Mouse (Mus musculus) CH12.LX (cell line): ENCODE results near the gene Gm20708.

Experiments
- CHD1 ChIP-seq: IDR thresholded peaks from 2 replicates; pipeline ENCODE4 v1.6.1; 2012; ENCODE audit warnings: low read depth, low read length, improper control_type of control experiment, inconsistent platforms
- CTCF ChIP-seq, 2 experiments: IDR thresholded peaks in 1 of 2; conservative IDR thresholded peaks in 1 of 2; 2 replicates each; pipeline ENCODE4 v1.5.1; 2011 to 2012; ENCODE audit warnings: low read depth in 2 of 2, low read length in 2 of 2, improper control_type of control experiment in 1 of 2, inconsistent platforms in 1 of 2, mild to moderate bottlenecking in 1 of 2, moderate library complexity in 1 of 2
- E2F4 ChIP-seq: IDR thresholded peaks from 2 replicates; pipeline ENCODE4 v1.6.1; 2011; ENCODE audit warnings: low read depth, low read length, improper control_type of control experiment; ENCODE audit not compliant: insufficient replicate concordance
- ELF1 ChIP-seq: IDR thresholded peaks from 2 replicates; pipeline ENCODE4 v1.6.1; 2014; ENCODE audit warnings: low read depth, mild to moderate bottlenecking, inconsistent platforms, low read length, improper control_type of control experiment
- ETS1 ChIP-seq: conservative IDR thresholded peaks from 2 replicates; pipeline ENCODE4 v1.6.1; 2012; ENCODE audit warnings: low read depth, mild to moderate bottlenecking, inconsistent platforms, low read length, improper control_type of control experiment, moderate library complexity
- IRF4 ChIP-seq: IDR thresholded peaks from 2 replicates; pipeline ENCODE4 v1.6.1; 2014; ENCODE audit warnings: low read depth, mild to moderate bottlenecking, inconsistent platforms, low read length, improper control_type of control experiment
- MEF2A ChIP-seq: IDR thresholded peaks from 2 replicates; pipeline ENCODE4 v1.6.1; 2014; ENCODE audit warnings: low read depth, mild to moderate bottlenecking, inconsistent platforms, low read length, improper control_type of control experiment, borderline replicate concordance
- MXI1 ChIP-seq: IDR thresholded peaks from 2 replicates; pipeline ENCODE4 v1.6.1; 2011; ENCODE audit warnings: mild to moderate bottlenecking, low read depth, low read length, improper control_type of control experiment
- NELFE ChIP-seq: IDR thresholded peaks from 2 replicates; pipeline ENCODE4 v1.6.1; 2011; ENCODE audit warnings: low read depth, low read length, improper control_type of control experiment
- POLR2A ChIP-seq: IDR thresholded peaks from 2 replicates; pipeline ENCODE4 v1.6.1; 2011; ENCODE audit warnings: low read depth, mild to moderate bottlenecking, improper control_type of control experiment, low read length
- ZKSCAN1 ChIP-seq: IDR thresholded peaks from 2 replicates; pipeline ENCODE4 v1.6.1; 2012; ENCODE audit warnings: low read depth, inconsistent platforms, low read length, improper control_type of control experiment, borderline replicate concordance

- TF ChIP-seq ZKSCAN1, result no peak
- no peak for TF ChIP-seq ETS1
- TF ChIP-seq ELF1, result no peak
- TF ChIP-seq CTCF (conservative IDR thresholded peaks at IDR 0.05 in 1 of 2, IDR thresholded peaks at IDR 0.05 in 1 of 2; ENCODE audit: low read depth in 2 of 2, low read length in 2 of 2), result no peak
- TF ChIP-seq CHD1, result no peak
- no peak for TF ChIP-seq POLR2A
- TF ChIP-seq MXI1, result no peak
- TF ChIP-seq IRF4, result no peak
- TF ChIP-seq NELFE, result no peak
- no peak for TF ChIP-seq MEF2A
- no peak for TF ChIP-seq E2F4
These were observed 53.8 kb downstream of the Gm20708 start for GRCm38 (mm10) chr11:117863174-117863856.
